Mouse (Mus musculus): Measurements from ENCODE around the gene Ugt1a6b. TPM values are rescaled to one million over a fixed set of nuclear protein-coding genes. Genes with fewer than 3 reads are reported as not detected.
"Not testable (repeated sequence)": the region's sequence is repeated elsewhere in the genome, so short reads cannot be mapped to it uniquely, and the experiment has no call there.

Ugt1a6b gene
- polyA plus RNA-seq, 1 experiment from 2014 or later: 0.55 TPM

- not testable (repeated sequence) for ATAC-seq (replicated peaks; ENCODE audit: low FRiP score, low read depth); H3K36me3 ChIP-seq (ENCODE audit: insufficient read depth, low read length); H3K9me3 ChIP-seq (replicated peaks; ENCODE audit: low read length); H3K4me1 ChIP-seq (replicated peaks; ENCODE audit: insufficient read depth, low read length); H3K9ac ChIP-seq (ENCODE audit: low read depth, low read length); H3K4me3 ChIP-seq (replicated peaks; ENCODE audit: low read depth, low read length); H3K27me3 ChIP-seq (ENCODE audit: insufficient read depth, low read length); H3K27ac ChIP-seq; DNase-seq (ENCODE audit: low spot score); H3K4me2 ChIP-seq (ENCODE audit: low read length)
- WGBS: 78% methylated on average over 4 of the region's 4 CpGs
- TF ChIP-seq CTCF (IDR thresholded peaks at IDR 0.05; ENCODE audit: low read depth): peak; percentile 62
Observed at GRCm38 (mm10) chr1:88125827-88126360, 22.8 kb downstream of the Ugt1a6b start.

GRCm38 (mm10) chr1:88129091-88129490, 26.0 kb downstream of the Ugt1a6b start:
- not testable (repeated sequence) for H3K36me3 ChIP-seq (ENCODE audit: insufficient read depth, low read length); H3K4me1 ChIP-seq (replicated peaks; ENCODE audit: insufficient read depth, low read length); DNase-seq (ENCODE audit: low spot score); ATAC-seq (replicated peaks; ENCODE audit: low FRiP score, low read depth); H3K27me3 ChIP-seq (ENCODE audit: insufficient read depth, low read length); H3K4me2 ChIP-seq (ENCODE audit: low read length); H3K9me3 ChIP-seq (replicated peaks; ENCODE audit: low read length); H3K9ac ChIP-seq (ENCODE audit: low read depth, low read length); H3K27ac ChIP-seq; H3K4me3 ChIP-seq (replicated peaks; ENCODE audit: low read depth, low read length)
- 95% methylated on average over 2 of the region's 2 CpGs for WGBS

- not testable (repeated sequence) for H3K27ac ChIP-seq; H3K9me3 ChIP-seq (replicated peaks; ENCODE audit: low read length); H3K9ac ChIP-seq (ENCODE audit: low read depth, low read length); DNase-seq (ENCODE audit: low spot score); H3K4me2 ChIP-seq (ENCODE audit: low read length); H3K36me3 ChIP-seq (ENCODE audit: insufficient read depth, low read length); H3K4me3 ChIP-seq (replicated peaks; ENCODE audit: low read depth, low read length); H3K27me3 ChIP-seq (ENCODE audit: insufficient read depth, low read length); ATAC-seq (replicated peaks; ENCODE audit: low FRiP score, low read depth)
- peaks cover 11% of the 10 kb centered on the region for H3K4me1 ChIP-seq (replicated peaks; ENCODE audit: insufficient read depth, low read length)
- 92% methylated on average over 1 of the region's 1 CpGs for WGBS
Observed at GRCm38 (mm10) chr1:88130223-88130622, 27.2 kb downstream of the Ugt1a6b start.

GRCm38 (mm10) chr1:88133908-88134456, 30.9 kb downstream of the Ugt1a6b start:
- DNase-seq (ENCODE audit: low spot score) (peak; percentile 57), ATAC-seq (replicated peaks; ENCODE audit: low FRiP score, low read depth) (no peak)
- Histone ChIP-seq H3K4me3 (replicated peaks; ENCODE audit: low read depth, low read length) (no peak overlapping the region), H3K27me3 (ENCODE audit: insufficient read depth, low read length) (no peaks in the 10 kb centered on the region), H3K4me2 (ENCODE audit: low read length) (no peak overlapping the region), H3K4me1 (replicated peaks; ENCODE audit: insufficient read depth, low read length) (peaks cover 11% of the 10 kb centered on the region), H3K9me3 (replicated peaks; ENCODE audit: low read length) (no peaks in the 10 kb centered on the region), H3K36me3 (ENCODE audit: insufficient read depth, low read length) (no peaks in the 10 kb centered on the region), H3K9ac (ENCODE audit: low read depth, low read length) (no peak overlapping the region), H3K27ac (peak overlapping the region; percentile 77)
- TF ChIP-seq CTCF (IDR thresholded peaks at IDR 0.05; ENCODE audit: low read depth): 0 out of 2 replicates have a peak, but pooled peaks have one; percentile 4
- WGBS: 33% methylated on average over 3 of the region's 3 CpGs

GRCm38 (mm10) chr1:88134457-88135011, 31.5 kb downstream of the Ugt1a6b start, which contains the start of gene Ugt1a6a:
Ugt1a6a (plus strand) TSS chr1:88134809.
- 20% methylated on average over 5 of the region's 5 CpGs for WGBS
- H3K4me1 ChIP-seq (replicated peaks; ENCODE audit: insufficient read depth, low read length): peaks cover 11% of the 10 kb centered on the region
- 0 out of 2 replicates have a peak, but pooled peaks have one; percentile 13 for ATAC-seq (replicated peaks; ENCODE audit: low FRiP score, low read depth)
- H3K36me3 ChIP-seq (ENCODE audit: insufficient read depth, low read length); H3K4me3 ChIP-seq (replicated peaks; ENCODE audit: low read depth, low read length); H3K9ac ChIP-seq (ENCODE audit: low read depth, low read length); DNase-seq (ENCODE audit: low spot score); H3K27me3 ChIP-seq (ENCODE audit: insufficient read depth, low read length); H3K9me3 ChIP-seq (replicated peaks; ENCODE audit: low read length); H3K4me2 ChIP-seq (ENCODE audit: low read length): not testable (repeated sequence)
- peak within 1 kb of the TSS; percentile 77 for H3K27ac ChIP-seq

- not testable (repeated sequence) for H3K9ac ChIP-seq (ENCODE audit: low read depth, low read length); H3K4me3 ChIP-seq (replicated peaks; ENCODE audit: low read depth, low read length); DNase-seq (ENCODE audit: low spot score); ATAC-seq (replicated peaks; ENCODE audit: low FRiP score, low read depth); H3K9me3 ChIP-seq (replicated peaks; ENCODE audit: low read length); H3K27ac ChIP-seq; H3K36me3 ChIP-seq (ENCODE audit: insufficient read depth, low read length); H3K4me2 ChIP-seq (ENCODE audit: low read length); H3K27me3 ChIP-seq (ENCODE audit: insufficient read depth, low read length)
- peaks cover 11% of the 10 kb centered on the region for H3K4me1 ChIP-seq (replicated peaks; ENCODE audit: insufficient read depth, low read length)
- 85% methylated on average over 5 of the region's 6 CpGs for WGBS
Observed at GRCm38 (mm10) chr1:88135229-88135904, 32.3 kb downstream of the Ugt1a6b start.
